Mouse (Mus musculus): ENCODE measurements at regions not wholly inside any gene's neighbourhood (a gene's known extent, or its start where the extent isn't known, plus 50 kb on each side); places are given as distances from the start of the nearest gene placed in this dataset.

GRCm38 (mm10) chr12:12508487-12509125 lies 246.7 kb downstream of the Fam49a start:
- no peak for DNase-seq (ENCODE audit: low spot score)

GRCm38 (mm10) chr12:12506671-12507070 lies 244.7 kb downstream of the Fam49a start:
- DNase-seq (ENCODE audit: low spot score) = no peak

GRCm38 (mm10) chr12:12505590-12505989 lies 243.7 kb downstream of the Fam49a start:
- no peak for DNase-seq (ENCODE audit: low spot score)

GRCm38 (mm10) chr12:12499903-12500302 lies 238.0 kb downstream of the Fam49a start:
- no peak for DNase-seq (ENCODE audit: low spot score)

GRCm38 (mm10) chr12:12498621-12499020 lies 236.7 kb downstream of the Fam49a start:
- no peak for DNase-seq (ENCODE audit: low spot score)

GRCm38 (mm10) chr12:12497277-12497841 lies 235.4 kb downstream of the Fam49a start:
- no peak for DNase-seq (ENCODE audit: low spot score)

- DNase-seq (ENCODE audit: low spot score) = no peak
These were observed 234.7 kb downstream of the Fam49a start for GRCm38 (mm10) chr12:12496593-12497141.

GRCm38 (mm10) chr12:12490173-12490572 lies 228.2 kb downstream of the Fam49a start:
- DNase-seq (ENCODE audit: low spot score) = no peak

GRCm38 (mm10) chr12:12488090-12488489 lies 226.2 kb downstream of the Fam49a start:
- DNase-seq (ENCODE audit: low spot score) = no peak

GRCm38 (mm10) chr12:12486656-12487356 lies 224.9 kb downstream of the Fam49a start:
- DNase-seq (ENCODE audit: low spot score) = no peak

GRCm38 (mm10) chr12:12484921-12485680 lies 223.2 kb downstream of the Fam49a start:
- DNase-seq (ENCODE audit: low spot score) = no peak

GRCm38 (mm10) chr12:12480451-12480850 lies 218.5 kb downstream of the Fam49a start:
- DNase-seq (ENCODE audit: low spot score) = no peak

GRCm38 (mm10) chr12:12452086-12452485 lies 190.1 kb downstream of the Fam49a start:
- DNase-seq (ENCODE audit: low spot score) = no peak

GRCm38 (mm10) chr12:12446768-12447167 lies 184.8 kb downstream of the Fam49a start:
- DNase-seq (ENCODE audit: low spot score) = no peak

- DNase-seq (ENCODE audit: low spot score) = no peak
These were observed 184.3 kb downstream of the Fam49a start for GRCm38 (mm10) chr12:12446281-12446680.

- DNase-seq (ENCODE audit: low spot score) = no peak
These were observed 180.9 kb downstream of the Fam49a start for GRCm38 (mm10) chr12:12442872-12443271.

GRCm38 (mm10) chr12:12436379-12436778 lies 174.4 kb downstream of the Fam49a start:
- DNase-seq (ENCODE audit: low spot score) = no peak

- DNase-seq (ENCODE audit: low spot score) = no peak
These were observed 170.7 kb downstream of the Fam49a start for GRCm38 (mm10) chr12:12432597-12432996.

Measured in urinary bladder, postnatal 10 days (tissue).